Mouse (Mus musculus): ENCODE data around the gene St6galnac3.

GRCm38 (mm10) chr3:153200801-153201200 lies 524.2 kb downstream of the St6galnac3 start:
- no peak for TF ChIP-seq CTCF (IDR thresholded peaks at IDR 0.05; ENCODE audit: control insufficient read depth, insufficient read depth, insufficient read length)
- TF ChIP-seq MYOD1 (IDR thresholded peaks at IDR 0.05; ENCODE audit: control insufficient read depth, insufficient read length, low read depth): no peak
- no peak for TF ChIP-seq FOSL1 (IDR thresholded peaks at IDR 0.05; ENCODE audit: insufficient read depth, low read length, poor library complexity, severe bottlenecking)
- no peak for TF ChIP-seq MYOG (IDR thresholded peaks at IDR 0.05; ENCODE audit: control insufficient read depth, extremely low read depth, insufficient read length)
- TF ChIP-seq MAX (IDR thresholded peaks at IDR 0.05): no peak
